Mouse (Mus musculus): ENCODE results near the gene Terf2.
"Not testable (repeated sequence)": the region's sequence is repeated elsewhere in the genome, so short reads cannot be mapped to it uniquely, and the experiment has no call there.

The Terf2 gene

GRCm38 (mm10) chr8:107062613-107063012 is 33.7 kb downstream of the Terf2 start:
- DNase-seq (ENCODE audit: low read depth, low spot score), result no peak

GRCm38 (mm10) chr8:107056973-107057369 is 39.4 kb downstream of the Terf2 start:
- DNase-seq (ENCODE audit: low read depth, low spot score), result no peak

GRCm38 (mm10) chr8:107056076-107056972 is 40.0 kb downstream of the Terf2 start, which contains the start of the genes Cog8 and Nip7:
Gene Cog8 (minus strand): TSS chr8:107056689.
Gene Nip7 (plus strand): TSS chr8:107056877.
- DNase-seq (ENCODE audit: low read depth, low spot score), result peak; percentile 86

- DNase-seq (ENCODE audit: low read depth, low spot score), result no peak
Observed at GRCm38 (mm10) chr8:107052046-107052445, 44.3 kb downstream of the Terf2 start.

- DNase-seq (ENCODE audit: low read depth, low spot score), result no peak
Observed at GRCm38 (mm10) chr8:107049480-107049879, 46.9 kb downstream of the Terf2 start.

- DNase-seq (ENCODE audit: low read depth, low spot score), result no peak
Observed at GRCm38 (mm10) chr8:107048061-107048941, 48.0 kb downstream of the Terf2 start, which contains the start of gene Pdf. Gene Pdf (minus strand): TSS chr8:107048614.

- DNase-seq (ENCODE audit: low read depth, low spot score), result no peak
Observed at GRCm38 (mm10) chr8:107046976-107047375, 49.4 kb downstream of the Terf2 start.

GRCm38 (mm10) chr8:107045478-107045877 is 50.9 kb downstream of the Terf2 start:
- no peak for DNase-seq (ENCODE audit: low read depth, low spot score)

GRCm38 (mm10) chr8:107040632-107041031 is 55.7 kb downstream of the Terf2 start:
- no peak for DNase-seq (ENCODE audit: low read depth, low spot score)

- DNase-seq (ENCODE audit: low read depth, low spot score), result no peak
Observed at GRCm38 (mm10) chr8:107036626-107037025, 59.7 kb downstream of the Terf2 start.

GRCm38 (mm10) chr8:107035641-107036040 is 60.7 kb downstream of the Terf2 start:
- DNase-seq (ENCODE audit: low read depth, low spot score), result no peak

GRCm38 (mm10) chr8:107033609-107034008 is 62.7 kb downstream of the Terf2 start:
- DNase-seq (ENCODE audit: low read depth, low spot score), result not testable (repeated sequence)

GRCm38 (mm10) chr8:107031577-107032090 is 64.7 kb downstream of the Terf2 start:
- peak; percentile 24 for DNase-seq (ENCODE audit: low read depth, low spot score)

GRCm38 (mm10) chr8:107030650-107031576 is 65.4 kb downstream of the Terf2 start, which contains the start of gene Vps4a:
Gene Vps4a (plus strand): TSS chr8:107031222.
- peak; percentile 89 for DNase-seq (ENCODE audit: low read depth, low spot score)

GRCm38 (mm10) chr8:107030058-107030457 is 66.3 kb downstream of the Terf2 start:
- DNase-seq (ENCODE audit: low read depth, low spot score), result no peak

- DNase-seq (ENCODE audit: low read depth, low spot score), result no peak
Observed at GRCm38 (mm10) chr8:107029310-107029709, 67.0 kb downstream of the Terf2 start.

GRCm38 (mm10) chr8:107023479-107023878 is 72.9 kb downstream of the Terf2 start:
- no peak for DNase-seq (ENCODE audit: low read depth, low spot score)

Data from c-Kit-negative CD71-positive TER-119-positive erythroid progenitor cells, embryonic 14.5 days (primary cell).